Mouse (Mus musculus): ENCODE measurements around the gene Gpx5.

Gpx5 gene

DNA sequence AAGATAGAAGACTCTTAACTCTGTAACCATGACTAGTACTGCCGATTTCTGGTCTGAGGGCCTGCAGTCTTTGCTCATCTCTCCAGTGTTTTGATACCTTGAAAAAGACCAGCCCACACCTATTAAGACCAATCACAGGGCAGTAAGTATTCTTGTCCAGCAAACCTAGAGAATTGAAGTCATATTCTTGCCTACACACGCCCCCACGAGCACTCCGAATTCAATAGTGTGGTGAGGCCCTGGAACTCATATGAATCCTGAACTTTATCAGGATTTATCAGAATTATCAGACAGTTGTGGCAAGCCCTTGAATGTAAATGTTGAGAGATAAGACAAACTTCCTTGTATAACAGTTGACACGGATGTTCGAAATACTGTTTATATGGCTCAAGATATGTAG is at the start of gene Gpx5:
Gene Gpx5, minus strand, starts transcription at position 101 of the 400 bp plus-strand sequence.
- no peak for DNase-seq (ENCODE audit: low spot score in 2 of 2)

DNA sequence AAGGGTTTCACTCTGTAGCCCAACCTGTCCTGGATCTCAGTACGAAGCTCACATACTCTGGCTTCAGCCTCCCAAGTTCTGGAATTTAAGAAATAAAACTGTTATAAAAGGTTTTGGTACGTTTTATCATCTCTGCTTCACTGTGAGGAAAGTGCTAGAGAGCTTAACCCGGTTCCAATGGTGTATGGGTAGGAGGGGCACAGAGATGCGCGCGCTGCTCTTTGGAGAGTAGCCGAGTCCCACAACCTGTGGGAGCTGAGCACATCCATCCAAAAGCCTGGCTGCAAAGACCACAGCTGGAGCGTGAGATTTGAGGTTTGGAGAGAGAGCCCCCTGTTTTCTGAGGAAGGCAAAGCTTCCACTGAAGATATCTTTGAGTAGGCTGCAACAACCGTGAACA is 34.9 kb upstream of the Gpx5 start:
- DNase-seq (ENCODE audit: low spot score in 2 of 2), result no peak

DNA sequence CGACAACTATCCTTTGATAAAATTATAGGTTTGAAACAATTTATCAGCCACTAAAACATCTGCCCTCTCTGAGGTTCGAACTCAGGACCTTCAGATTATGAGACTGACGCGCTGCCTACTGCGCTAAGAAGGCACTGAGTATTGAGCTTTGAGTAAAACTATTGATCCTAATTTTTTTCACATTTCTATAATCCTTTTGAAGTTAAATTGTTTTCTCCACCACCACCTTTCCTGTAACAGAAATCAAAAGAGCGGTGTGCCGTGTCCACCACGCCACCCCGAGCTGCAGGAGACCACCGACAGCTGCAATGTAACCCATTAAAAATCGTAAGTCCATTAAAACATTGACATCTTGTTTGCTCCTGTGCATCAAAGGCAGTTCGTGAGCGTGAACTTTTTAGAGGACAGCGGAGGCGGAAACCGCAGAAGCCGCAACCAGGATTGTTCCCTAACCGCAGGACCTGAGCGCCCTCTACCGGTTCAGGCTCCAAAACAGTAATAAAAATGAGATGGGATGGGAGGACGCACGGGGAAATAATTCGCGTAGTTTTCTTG is 34.2 kb upstream of the Gpx5 start:
- peak; percentile 55 to 71 for DNase-seq (ENCODE audit: low spot score in 2 of 2)

DNA sequence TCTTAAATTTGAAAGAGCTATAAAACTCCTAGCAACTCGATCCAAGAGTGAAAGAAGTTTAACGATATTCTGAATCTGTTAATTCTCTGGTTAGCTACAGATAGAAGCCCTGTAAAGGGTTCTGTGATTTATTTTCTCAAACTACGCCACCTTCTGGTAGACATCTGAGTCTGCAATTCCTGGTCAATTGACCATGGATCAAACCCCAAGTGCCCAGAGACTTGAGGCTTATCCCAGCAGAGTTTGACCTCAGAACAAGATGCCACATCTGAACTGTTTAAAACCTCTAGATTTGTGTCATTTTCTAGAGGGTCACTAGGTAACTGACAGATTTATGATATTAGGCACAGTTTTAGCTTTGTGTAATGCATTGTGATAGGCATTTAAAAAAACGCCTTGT is 33.7 kb upstream of the Gpx5 start:
- no peak for DNase-seq (ENCODE audit: low spot score in 2 of 2)

DNA sequence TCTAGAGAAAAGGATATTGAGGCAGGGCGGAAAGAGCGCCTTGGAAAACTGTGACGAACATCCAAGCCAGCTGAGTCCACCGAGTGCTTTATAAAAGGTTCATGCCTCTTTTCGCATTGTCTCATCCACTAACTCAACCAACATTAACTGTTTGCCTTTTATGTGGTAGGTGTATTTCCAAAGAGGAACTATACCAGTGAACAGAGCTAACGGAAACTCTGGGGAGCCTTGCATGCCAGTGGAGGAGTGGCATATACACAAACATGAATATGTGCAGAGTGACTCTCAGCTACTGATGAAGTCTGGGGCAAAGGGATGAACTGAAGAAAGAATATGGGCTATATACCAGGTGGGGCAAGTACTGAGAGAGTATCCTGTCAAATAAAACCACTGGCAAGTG is 30.9 kb upstream of the Gpx5 start:
- no peak for DNase-seq (ENCODE audit: low spot score in 2 of 2)

DNA sequence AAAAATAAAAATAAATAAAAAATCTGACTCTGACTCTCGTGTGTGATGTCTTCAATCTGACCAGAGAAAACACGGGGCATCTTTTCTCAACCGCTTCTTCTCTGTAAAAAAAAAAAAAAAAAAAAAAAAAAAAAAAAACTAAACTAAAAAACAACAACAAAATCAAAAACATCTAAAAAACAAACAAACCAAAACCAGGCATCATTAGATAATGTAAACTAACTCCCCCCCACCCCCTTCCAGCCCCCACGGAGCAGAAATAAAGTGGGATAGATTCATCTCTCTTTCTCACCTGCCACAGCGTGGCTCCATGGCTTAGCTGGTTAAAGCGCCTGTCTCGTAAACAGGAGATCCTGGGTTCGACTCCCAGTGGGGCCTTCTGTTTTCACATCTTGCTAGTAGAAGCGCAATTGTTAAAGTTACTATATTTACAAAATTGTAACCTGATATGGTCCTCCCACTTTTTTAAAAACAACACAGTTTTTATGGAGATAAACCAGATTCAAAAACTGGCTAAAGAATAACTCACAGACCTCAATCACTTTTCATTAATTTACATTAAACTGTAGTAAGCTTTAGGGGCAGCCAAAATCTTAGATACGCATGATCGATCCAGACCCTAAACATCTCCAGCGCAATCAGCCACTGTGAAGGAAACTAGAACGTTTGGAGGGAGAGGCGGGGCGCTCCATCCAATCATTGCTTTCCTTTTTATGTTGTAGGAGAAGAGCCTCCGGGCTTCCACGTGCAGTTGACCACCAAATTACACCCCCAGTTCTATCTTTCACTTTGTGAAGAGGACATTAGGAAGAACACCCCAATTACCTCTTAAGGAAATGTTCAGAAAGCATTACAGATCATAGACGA is 30.2 kb upstream of the Gpx5 start:
- DNase-seq (ENCODE audit: low spot score in 2 of 2), result no peak

DNA sequence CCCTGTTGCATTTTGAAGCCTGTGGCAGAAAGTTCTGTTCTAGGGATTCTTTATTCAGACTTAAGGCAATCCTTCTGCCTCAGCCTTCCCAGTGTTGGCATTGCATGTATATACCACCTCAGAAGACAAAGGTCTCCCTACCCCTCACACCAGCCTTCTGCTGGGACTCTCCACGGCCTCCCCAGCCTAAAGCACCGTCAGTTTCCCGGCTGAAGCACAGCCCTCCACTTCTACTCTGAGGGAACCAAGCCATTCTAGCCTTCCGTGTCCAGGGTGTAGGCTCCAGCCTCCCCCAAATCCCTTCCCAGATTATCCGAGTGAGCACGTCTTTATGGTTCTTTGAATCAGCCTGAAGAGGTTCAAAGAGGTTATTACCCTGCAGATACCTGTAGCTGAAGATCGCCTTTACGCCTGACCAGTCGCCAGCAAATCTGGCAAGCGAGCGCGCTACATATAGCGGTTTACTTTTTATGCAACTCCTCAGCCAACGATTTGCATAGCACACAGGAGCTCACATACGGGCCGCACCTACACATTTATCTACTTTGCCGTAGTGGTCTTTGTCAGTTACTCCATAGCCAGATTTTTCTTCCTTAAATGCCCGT is 29.5 kb upstream of the Gpx5 start:
- DNase-seq (ENCODE audit: low spot score in 2 of 2), result no peak

DNA sequence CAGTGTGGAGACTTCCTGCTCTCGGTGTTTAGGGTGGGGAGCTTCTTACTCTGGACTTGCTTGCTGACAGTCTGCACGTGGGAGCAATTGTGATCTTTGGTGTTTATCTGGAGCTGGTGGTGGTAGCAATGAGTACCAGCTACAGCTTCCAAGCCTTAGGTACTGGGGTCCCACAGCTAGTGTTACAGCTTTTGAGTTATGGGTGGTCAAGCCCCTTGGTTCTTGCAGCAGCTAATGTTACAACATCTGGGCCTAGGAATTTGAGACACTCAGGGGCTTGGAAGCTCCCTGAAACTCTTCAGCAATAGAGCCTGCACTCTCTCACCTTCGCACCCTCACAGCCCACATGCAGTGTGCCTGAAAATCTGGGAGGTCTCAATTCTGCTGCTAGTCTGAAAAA is 27.7 kb upstream of the Gpx5 start:
- DNase-seq (ENCODE audit: low spot score in 2 of 2), result no peak

DNA sequence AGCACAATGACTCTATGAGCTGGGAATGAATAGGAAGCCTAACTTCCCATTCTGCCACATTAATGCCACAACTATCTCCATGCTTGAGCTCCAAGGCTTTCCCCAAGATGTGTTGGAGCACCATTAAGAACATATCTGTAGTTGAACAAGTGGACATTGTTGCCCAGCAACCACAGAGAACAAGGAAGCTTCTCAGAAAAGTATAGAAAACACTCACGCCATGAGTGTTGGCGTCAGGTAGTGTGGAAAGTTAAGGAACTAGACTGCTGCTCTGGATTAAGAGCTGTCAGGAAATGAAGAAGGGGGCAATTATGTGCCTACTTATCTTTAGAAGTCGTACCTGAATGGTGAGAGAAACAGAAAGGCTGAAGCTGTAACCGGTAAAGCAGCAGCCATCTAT is 21.4 kb upstream of the Gpx5 start:
- DNase-seq (ENCODE audit: low spot score in 2 of 2), result no peak

DNA sequence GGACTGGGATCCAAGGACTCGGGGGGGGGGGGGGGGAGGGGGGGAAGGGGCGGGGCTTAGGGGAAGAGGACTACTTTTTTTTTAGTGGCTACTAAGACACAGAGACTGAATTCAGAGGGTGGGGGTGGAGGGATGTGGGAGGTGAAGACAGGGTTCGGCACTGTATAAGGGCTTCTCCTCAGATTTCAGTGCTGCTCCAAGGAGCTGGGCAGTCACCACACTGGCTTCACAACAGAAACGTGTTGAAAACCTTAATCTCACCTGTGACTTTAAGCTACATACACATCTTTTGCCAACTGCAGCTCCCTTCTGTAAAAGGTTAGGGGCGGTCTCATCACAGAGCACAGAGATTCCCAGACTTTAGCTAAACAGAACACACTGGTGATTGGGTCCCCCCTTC is 20.3 kb upstream of the Gpx5 start:
- DNase-seq (ENCODE audit: low spot score in 2 of 2), result no peak

DNA sequence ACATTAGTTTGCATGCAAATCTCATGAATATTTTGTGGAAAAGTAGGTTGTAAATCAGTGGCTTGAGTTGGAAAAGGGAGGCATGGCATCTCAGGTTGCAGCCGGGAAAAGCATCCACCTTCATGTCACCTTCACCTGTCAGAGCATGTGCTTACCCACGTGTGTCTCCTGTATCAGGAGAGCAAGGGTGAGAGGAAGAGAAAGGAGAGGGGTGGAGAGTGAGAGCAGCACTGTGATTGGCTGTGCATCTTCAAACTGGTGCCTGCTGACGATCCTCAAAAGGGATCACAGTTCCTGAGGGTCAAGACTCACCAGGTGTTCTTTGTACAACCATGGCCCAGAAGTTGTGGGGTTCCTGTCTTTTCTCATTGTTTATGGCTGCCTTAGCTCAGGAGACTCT is 19.4 kb upstream of the Gpx5 start, which contains the start of gene Gpx6:
Gene Gpx6, plus strand, starts transcription at position 200 of the 400 bp plus-strand sequence.
- no peak for DNase-seq (ENCODE audit: low spot score in 2 of 2)

DNA sequence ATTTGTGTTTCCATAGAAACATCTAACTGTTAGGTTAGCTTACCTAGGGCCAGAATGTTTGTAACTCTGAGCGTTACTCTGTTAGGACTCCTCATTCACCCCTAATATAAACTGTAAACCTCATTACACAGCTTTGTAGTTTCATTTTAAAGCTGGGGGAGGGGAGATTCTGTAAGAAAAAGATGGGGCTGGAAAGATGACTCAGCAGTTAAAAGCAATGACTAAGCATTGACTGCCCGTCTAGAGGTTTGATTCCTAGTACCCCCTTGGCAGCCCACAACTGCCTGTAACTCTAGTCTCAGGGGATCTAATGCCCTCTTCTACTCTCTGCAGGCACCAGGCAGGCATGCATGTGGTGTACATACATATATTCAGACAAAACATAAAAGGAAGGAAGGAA is 17.3 kb upstream of the Gpx5 start:
- no peak for DNase-seq (ENCODE audit: low spot score in 2 of 2)

DNA sequence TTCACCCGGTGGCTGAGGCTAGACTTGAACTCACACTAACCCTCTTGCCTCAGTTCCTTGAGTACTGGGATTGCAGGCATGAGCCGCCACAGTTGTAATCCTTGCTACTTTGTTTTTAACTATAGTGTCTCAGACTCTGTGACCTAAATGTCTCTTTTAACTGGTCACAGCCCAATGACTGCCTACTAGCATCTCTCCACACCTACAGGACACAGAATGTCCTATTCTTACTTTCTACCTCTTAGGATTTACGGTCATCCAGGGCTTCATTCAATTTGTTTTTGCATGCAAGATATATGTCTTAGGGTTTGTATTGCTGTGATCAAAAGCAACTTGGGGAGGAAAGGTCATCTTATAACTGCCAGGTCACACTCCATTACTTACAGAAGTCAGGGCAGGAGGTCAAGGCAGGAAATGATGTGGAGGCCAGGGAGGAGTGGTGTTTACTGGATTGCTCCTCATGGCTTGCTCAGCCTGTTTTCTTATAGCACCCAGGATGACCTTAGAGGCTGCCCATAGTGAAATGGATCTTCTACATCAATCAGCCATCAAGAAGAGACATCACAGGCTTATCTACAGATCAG is 12.0 kb upstream of the Gpx5 start:
- DNase-seq (ENCODE audit: low spot score in 2 of 2), result no peak

DNA sequence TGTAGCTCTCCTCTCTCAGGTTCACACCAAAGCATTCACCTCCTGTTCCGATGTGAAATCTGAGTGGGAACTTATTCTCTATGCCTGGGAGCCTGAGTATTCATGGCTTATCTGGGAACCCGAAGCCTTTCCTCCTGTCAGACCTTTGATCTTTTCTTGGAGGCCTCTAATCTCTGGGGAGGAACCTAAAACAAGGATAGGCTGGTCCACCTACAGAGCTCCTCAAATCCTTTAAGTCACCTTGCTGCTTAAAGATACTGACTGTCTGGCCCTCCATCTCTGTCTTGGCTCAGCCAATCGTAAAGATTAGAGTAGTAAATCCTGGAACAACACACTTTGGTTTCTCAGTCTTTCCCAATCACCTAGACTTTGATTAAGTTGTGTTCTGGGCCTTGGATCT is 6.0 kb upstream of the Gpx5 start:
- no peak for DNase-seq (ENCODE audit: low spot score in 2 of 2)

DNA sequence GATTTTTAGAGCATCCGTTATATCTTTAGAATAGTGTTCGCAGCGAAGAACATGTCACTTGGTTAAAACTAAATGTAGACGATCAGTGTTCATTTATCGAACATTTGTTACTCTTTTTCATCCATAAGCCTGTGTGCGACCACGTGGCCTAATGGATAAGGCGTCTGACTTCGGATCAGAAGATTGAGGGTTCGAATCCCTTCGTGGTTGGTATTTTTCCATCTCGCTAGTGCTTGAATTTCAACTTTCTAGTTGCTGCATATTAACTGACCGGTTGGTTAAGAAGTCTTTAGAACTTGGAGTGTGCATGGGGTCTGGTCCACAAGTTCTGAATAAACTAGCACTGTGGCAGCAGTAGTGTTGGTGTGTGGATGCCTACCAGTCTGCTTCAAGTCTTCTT is 13.0 kb downstream of the Gpx5 start:
- peak; percentile 60 to 73 for DNase-seq (ENCODE audit: low spot score in 2 of 2)

DNA sequence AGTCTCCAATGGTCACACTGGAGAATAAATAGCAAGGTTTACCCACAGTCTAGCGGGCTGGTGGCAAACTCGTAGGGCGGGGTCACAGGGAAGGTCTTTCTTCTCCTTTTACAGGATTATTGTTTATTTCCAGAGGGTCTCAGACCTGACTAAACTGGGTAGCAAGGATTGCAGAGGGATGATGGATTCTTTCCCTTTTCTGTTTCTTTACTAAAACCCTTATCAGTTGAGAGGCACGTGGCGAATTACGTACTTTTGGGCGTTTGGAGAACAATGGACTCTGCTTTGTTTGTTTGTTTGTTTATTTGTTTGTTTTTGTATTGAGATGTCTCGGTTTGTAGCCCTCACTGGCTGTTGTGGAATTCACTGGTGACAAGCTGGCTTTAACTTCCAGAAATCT is 13.5 kb downstream of the Gpx5 start:
- DNase-seq (ENCODE audit: low spot score in 2 of 2), result no peak

DNA sequence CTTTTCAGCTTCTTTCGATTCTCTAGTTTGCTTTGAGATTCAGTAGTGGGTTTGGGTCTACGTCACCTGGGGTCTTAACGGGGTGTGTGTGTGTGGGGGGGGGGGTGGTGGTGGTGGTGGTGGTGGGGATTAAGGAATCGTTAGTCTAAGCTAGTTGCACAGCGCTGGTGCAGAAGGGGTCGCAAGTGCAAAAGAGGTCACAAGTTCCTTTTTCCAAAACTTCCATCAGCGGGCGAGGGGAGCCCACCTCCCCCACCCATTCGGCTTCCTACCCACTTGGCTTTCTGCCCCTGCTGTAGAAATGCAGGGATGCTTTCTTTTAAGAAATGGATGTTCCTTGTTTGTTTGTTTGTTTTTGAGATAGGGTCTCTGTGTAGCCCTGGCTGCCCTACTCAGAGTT is 16.0 kb downstream of the Gpx5 start:
- no peak for DNase-seq (ENCODE audit: low spot score in 2 of 2)

DNA sequence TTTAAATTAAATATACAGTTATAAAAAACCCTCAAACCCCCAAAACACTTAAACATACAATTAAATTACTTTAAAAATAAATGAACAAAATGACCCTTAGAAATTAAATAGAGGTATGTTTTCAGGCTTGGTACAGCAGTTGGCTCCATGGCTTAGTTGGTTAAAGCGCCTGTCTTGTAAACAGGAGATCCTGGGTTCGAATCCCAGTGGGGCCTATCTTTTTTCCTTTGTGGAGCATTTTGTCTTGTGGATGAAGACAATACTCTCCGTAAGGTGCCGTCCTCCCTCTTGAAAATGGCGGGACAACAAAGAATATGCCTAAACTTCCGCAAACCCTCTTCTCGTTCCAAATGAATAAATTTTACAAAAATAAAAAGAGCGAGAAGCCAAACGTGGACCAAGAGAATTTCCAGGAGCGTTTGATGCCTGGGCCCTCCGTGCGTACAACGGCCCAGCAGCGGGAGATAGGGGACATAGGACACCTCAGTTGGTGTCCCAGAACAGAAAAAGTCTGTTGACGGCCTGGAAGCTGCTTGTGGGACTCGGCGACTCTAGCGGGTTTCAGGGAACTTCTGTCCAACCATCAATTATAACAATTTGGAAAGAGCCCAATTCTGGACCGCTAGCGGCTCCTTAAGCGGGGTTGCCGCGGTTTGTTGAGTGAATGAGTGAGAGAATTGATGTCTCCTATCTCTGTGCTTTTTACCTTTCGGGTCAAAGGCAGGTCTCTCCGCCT is 16.5 kb downstream of the Gpx5 start:
- DNase-seq (ENCODE audit: low spot score in 2 of 2), result peak in 1 of 2 experiments; percentile 34

DNA sequence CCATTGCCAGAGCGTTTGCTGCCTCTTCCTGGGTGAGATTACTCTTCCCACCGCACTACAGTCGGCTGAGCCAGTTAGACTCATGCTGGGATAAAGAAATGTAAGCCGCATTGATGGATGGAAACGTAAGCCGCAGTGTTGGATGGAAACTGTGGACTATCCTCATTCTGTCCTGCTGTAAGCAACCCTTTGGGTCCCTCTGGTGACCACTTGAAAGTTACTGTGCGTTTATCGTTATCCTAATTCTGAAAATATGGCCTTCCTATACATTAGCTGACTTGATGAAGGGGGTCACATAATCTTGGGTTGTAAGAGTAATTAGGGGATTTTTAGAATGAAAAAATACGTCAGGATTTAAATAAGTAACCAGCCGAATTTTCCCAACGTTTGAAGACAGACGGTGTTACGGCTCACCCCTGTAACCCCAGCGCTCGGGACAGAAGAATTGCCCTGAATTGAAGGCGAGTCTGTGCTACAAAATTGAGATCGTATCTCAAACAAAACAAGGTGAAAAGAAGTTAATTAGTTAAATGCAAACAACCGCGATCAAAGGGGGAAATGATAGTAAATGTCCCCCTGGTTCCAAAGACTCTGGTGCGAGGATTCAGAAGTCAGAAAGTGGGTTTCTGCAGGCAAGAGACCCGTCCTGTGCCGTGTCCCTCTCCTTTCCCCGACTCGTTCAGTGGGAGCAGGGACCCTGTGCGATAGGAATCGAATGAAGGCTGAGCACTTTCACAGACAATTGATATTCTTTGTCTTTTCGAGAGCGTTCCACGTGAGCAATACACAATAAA is 17.3 kb downstream of the Gpx5 start:
- no peak for DNase-seq (ENCODE audit: low spot score in 2 of 2)

DNA sequence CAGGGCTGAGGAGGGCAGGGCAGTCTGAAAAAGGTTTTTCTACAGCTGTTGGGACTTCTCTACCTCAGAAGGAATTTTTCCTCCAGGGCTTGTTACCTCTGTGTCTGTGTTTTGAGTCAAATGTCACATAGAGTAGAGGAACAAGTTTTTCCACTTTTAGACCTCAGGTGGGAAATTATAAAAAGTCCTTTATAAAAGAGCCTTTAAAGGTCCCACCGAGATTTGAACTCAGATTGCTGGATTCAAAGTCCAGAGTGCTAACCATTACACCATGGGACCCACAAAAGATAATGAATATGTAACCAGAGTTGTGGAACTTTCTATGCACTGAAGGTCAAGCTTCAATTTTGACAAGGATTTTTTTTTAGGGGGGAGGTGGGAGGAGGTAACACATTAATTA is 24.3 kb downstream of the Gpx5 start:
- DNase-seq (ENCODE audit: low spot score in 2 of 2), result no peak

DNA sequence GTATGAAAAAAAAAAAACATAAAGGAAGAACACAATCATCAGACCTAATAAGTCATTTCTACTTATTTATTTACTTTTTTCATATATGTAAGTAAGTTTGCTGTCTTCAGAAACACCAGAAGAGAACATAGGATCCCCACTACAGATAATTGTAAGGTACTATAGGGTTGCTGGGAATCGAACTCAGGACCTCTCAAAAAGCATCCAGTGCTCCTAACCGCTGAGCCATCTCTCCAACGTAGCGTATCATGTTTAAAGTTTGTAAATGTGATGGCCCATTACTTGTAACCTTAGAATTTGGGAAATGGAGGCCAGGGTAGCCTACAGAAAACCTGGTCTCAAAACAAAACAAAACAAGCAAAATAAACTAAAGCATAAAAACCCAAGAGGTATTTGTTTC is 25.0 kb downstream of the Gpx5 start:
- no peak for DNase-seq (ENCODE audit: low spot score in 2 of 2)
